Mouse (Mus musculus) spleen, adult 2 months (tissue): ENCODE results near the gene Snx21. TPM values are rescaled to one million over a fixed set of nuclear protein-coding genes. Genes with fewer than 3 reads are reported as not detected.

ENCODE experiments used
- DNase-seq, 2 experiments: peaks; one replicate each; pipeline versions ENCODE4 v3.0.0 to v3.0.0-alpha.2; 2012 to 2021; ENCODE audit warnings: low spot score in 2 of 2, low read depth in 1 of 2
- H3K27ac ChIP-seq: fragments of 200-500 bp; 2 replicates; pipeline ENCODE4 v1.5.1; 2012; ENCODE audit warnings: low read length, inconsistent platforms; ENCODE audit not compliant: insufficient read depth
- H3K27me3 ChIP-seq: fragments of 200-500 bp; 2 replicates; pipeline ENCODE4 v1.6.1; 2012; ENCODE audit warnings: mild to moderate bottlenecking, moderate library complexity, low read length, inconsistent platforms; ENCODE audit not compliant: control insufficient read depth, insufficient read depth
- H3K36me3 ChIP-seq: fragments of 200-500 bp; 2 replicates; pipeline ENCODE4 v1.6.1; 2012; ENCODE audit warnings: mild to moderate bottlenecking, low read length, inconsistent platforms; ENCODE audit not compliant: control insufficient read depth, insufficient read depth
- H3K4me1 ChIP-seq: fragments of 200-500 bp; 2 replicates; pipeline ENCODE4 v1.6.1; 2011; ENCODE audit warnings: inconsistent platforms; ENCODE audit not compliant: control insufficient read depth, insufficient read depth, insufficient read length
- H3K4me3 ChIP-seq: fragments of 200-500 bp; 2 replicates; pipeline ENCODE4 v1.5.1; 2011; ENCODE audit warnings: mild to moderate bottlenecking, inconsistent platforms; ENCODE audit not compliant: insufficient read depth, insufficient read length; ENCODE audit errors: extremely low read depth
- CTCF ChIP-seq: fragments of 200-500 bp; IDR thresholded peaks from 2 replicates; pipeline ENCODE4 v1.5.1; 2011; ENCODE audit warnings: mild to moderate bottlenecking, inconsistent platforms; ENCODE audit not compliant: insufficient read depth, insufficient read length, insufficient replicate concordance; ENCODE audit errors: extremely low read depth
- POLR2A ChIP-seq: fragments of 200-500 bp; IDR thresholded peaks from 2 replicates; pipeline ENCODE4 v1.6.1; 2011; ENCODE audit warnings: low read depth, low read length, inconsistent platforms
- WGBS: fragments of 180-500 bp; shearing (Covaris S2); methylation state at CpG from one replicate; pipeline ENCODE4 v1.1.7; 2018; 5-methylcytosine and 5-hydroxymethylcytosine counted together
- polyA plus RNA-seq: library from polyadenylated mRNA; depleted of rRNA; stranded (reverse); fragments of >200 nt; gene quantifications from 2 replicates; pipeline ENCODE4 v1.2.3, GENCODE M21; 2012

The Snx21 gene
- polyA plus RNA-seq, 1 experiment: 9.5 TPM

- peaks cover 27% of the 10 kb centered on the region for H3K36me3 ChIP-seq
- TF ChIP-seq POLR2A (no peak), CTCF (no peak)
- H3K4me1 ChIP-seq: no peaks in the 10 kb centered on the region
- no peaks in the 10 kb centered on the region for H3K27me3 ChIP-seq
- H3K27ac ChIP-seq: no peak overlapping the region
- WGBS: 87% methylated on average over 4 of the region's 4 CpGs
- no peak overlapping the region for H3K4me3 ChIP-seq
- no peak for DNase-seq
Measured at GRCm38 (mm10) chr2:164823969-164824368, 38.3 kb downstream of the Snx21 start.

DNA sequence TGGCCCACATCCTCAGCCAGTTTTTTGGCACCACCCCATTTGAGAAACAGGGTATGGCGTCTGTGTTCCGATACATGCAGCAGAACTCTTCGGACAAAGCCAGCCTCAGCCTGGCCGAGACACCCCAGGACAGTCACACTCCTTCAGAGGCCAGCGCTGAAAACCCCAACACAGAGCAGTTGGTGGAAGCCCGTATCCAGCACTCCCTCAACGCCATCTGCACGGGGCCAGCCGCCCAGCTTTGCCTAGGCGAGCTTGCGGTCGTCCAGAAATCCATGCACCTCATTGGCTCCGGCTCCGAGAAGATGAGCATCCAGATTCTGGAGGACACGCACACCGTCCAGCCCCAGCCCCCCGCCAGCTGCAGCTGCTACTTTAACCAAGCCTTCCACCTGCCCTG is 39.9 kb downstream of the Snx21 start:
- H3K4me3 ChIP-seq: no peak overlapping the region
- peaks cover 24% of the 10 kb centered on the region for H3K36me3 ChIP-seq
- no peak for TF ChIP-seq CTCF
- TF ChIP-seq POLR2A: no peak
- H3K27me3 ChIP-seq: no peaks in the 10 kb centered on the region
- H3K27ac ChIP-seq: no peak overlapping the region
- no peaks in the 10 kb centered on the region for H3K4me1 ChIP-seq
- WGBS: 97% methylated on average over 17 of the region's 17 CpGs
- no peak for DNase-seq

DNA sequence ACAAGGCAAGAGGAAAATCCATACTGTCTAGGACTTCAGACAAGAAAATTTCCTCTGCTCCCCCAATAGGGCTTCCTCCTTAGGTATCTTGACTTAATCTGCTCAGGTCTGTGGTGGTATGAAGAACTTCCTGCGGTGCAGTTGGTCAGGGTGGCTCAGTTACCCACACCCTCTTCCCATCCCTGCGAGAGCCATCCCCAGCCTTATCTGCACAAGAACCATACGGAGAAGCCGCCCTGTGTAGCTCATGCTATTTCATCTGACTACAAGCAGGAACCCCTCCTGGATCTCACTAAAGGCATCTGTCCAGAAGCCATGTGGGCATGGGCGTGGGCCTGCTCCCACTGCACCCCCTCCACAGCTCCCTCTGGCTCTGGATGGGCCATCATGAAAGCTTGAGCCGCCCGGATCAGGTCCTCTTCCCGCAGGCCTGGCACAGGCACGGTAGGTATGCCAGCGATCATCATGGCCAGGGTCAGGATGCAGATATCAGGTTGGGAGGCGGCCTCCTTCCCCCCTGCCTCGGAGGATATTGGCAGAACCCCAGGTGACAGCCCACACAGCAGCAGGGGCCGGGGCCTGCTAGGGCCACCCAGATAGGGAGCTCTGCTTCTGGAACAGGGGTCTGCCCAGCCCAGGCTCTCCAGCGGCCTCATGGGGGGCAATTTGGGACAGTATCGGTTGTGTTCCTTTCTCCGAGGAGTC is 41.7 kb downstream of the Snx21 start:
- TF ChIP-seq POLR2A (no peak), CTCF (no peak)
- H3K27me3 ChIP-seq: no peaks in the 10 kb centered on the region
- H3K27ac ChIP-seq: no peak overlapping the region
- WGBS: 88% methylated on average over 15 of the region's 16 CpGs
- peaks cover 21% of the 10 kb centered on the region for H3K36me3 ChIP-seq
- no peaks in the 10 kb centered on the region for H3K4me1 ChIP-seq
- DNase-seq: no peak
- no peak overlapping the region for H3K4me3 ChIP-seq

- Histone ChIP-seq H3K27me3 (no peaks in the 10 kb centered on the region), H3K27ac (no peak within 1 kb of the TSS), H3K36me3 (peaks cover 21% of the 10 kb centered on the region), H3K4me3 (no peak within 1 kb of the TSS), H3K4me1 (no peaks in the 10 kb centered on the region)
- TF ChIP-seq CTCF (no peak), POLR2A (no peak)
- 91% methylated on average over 6 of the region's 6 CpGs for whole genome bisulfite sequencing
- no peak for DNase-seq
Measured at GRCm38 (mm10) chr2:164828437-164828836, 42.8 kb downstream of the Snx21 start, which contains the start of gene Spata25. Spata25 (minus strand) TSS chr2:164828537.

- TF ChIP-seq POLR2A (no peak), CTCF (no peak)
- no peak overlapping the region for H3K4me3 ChIP-seq
- no peaks in the 10 kb centered on the region for H3K27me3 ChIP-seq
- peaks cover 21% of the 10 kb centered on the region for H3K36me3 ChIP-seq
- DNase-seq: no peak
- no peak overlapping the region for H3K27ac ChIP-seq
- 97% methylated on average over 1 of the region's 1 CpGs for WGBS
- no peaks in the 10 kb centered on the region for H3K4me1 ChIP-seq
Measured at GRCm38 (mm10) chr2:164829090-164829489, 43.5 kb downstream of the Snx21 start.

DNA sequence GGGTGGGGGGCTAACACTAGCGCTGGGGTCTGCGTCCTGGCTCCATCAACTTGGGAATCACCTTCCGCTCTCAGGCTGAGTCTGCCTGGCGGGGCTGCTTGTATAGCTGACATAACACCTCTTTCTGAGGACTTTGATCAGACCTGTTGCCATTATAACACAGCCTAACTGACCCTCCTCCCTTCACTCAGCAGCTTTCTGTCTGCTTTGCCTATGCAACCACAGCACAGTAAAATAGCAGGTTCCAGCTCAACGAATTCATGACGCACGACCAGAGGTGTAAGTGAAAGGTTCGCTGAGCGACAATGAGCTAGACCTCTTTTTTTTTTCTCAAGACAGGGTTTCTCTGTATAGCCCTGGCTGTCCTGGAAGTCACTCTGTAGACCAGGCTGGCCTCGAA is 45.4 kb downstream of the Snx21 start:
- no peak overlapping the region for H3K27ac ChIP-seq
- no peaks in the 10 kb centered on the region for H3K27me3 ChIP-seq
- WGBS: 71% methylated on average over 10 of the region's 10 CpGs
- H3K4me3 ChIP-seq: no peak overlapping the region
- H3K4me1 ChIP-seq: peaks cover 5% of the 10 kb centered on the region; the same call in 1 of the 2 replicates
- TF ChIP-seq POLR2A (no peak), CTCF (no peak)
- DNase-seq: peak in 1 of 2 experiments; percentile 45
- peaks cover 13% of the 10 kb centered on the region for H3K36me3 ChIP-seq

DNA sequence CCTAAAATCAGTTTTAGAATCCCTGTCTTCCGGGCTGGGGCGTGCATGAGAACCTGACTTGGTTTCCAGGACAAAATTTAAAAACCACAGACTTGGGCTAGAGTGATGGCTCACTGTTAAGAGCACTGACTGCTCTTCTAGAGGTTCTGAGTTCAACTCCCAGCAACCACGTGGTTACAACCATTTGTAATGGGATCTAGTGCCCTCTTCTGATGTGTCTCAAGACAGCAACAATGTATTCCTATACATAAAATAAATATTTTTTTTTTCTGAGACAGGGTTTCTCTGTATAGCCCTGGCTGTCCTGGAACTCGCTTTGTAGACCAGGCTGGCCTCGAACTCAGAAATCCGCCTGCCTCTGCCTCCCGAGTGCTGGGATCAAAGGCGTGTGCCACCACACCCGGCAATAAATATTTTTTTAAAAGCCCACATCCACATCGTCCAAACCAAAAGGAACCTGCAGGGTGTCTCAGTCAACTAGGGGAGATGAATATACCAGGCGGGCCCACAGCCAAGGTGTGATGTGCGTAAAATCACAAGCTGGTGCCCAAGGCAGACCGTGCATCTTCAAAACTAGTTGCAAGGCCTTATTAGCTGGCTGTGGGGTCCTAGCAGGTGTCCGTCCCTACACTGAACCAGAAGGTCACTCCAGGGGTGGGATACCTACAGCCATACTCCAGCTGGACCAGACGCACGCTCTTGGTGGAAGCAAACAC is 46.6 kb downstream of the Snx21 start:
- Histone ChIP-seq H3K4me1 (peaks cover 5% of the 10 kb centered on the region; the same call in 1 of the 2 replicates), H3K27ac (peak overlapping the region; percentile 15), H3K36me3 (peaks cover 14% of the 10 kb centered on the region), H3K4me3 (no peak overlapping the region), H3K27me3 (no peaks in the 10 kb centered on the region)
- DNase-seq: no peak
- 60% methylated on average over 16 of the region's 16 CpGs for WGBS
- TF ChIP-seq CTCF: no peak
- TF ChIP-seq POLR2A: no peak
